Mouse (Mus musculus) kidney, adult 8-10 months (tissue): ENCODE measurements around the gene Fcgr2b.

ENCODE experiments used
- DNase-seq, 2 experiments: peaks; one replicate each; pipeline ENCODE4 v3.0.0; 2022

The Fcgr2b gene

DNA sequence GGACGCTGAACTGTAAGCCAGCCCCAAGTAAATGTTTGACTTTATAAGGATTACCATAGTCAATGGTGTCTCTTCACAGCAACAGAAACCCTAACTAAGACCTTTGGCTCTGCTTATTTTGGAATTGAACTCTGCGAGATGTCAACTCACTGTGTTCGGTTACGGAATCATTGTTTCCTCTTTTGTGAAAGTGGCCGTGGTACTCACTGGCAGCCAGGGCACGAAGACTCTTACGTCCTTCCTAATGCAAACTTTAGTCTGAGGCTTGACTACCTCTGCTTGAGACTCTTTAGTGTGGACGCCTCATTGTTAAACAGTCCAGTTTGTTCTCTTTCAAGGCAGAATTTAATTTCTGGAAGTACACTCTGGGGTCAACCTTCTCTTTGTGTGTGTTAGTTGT is 57.0 kb downstream of the Fcgr2b start:
- no peak for DNase-seq

DNA sequence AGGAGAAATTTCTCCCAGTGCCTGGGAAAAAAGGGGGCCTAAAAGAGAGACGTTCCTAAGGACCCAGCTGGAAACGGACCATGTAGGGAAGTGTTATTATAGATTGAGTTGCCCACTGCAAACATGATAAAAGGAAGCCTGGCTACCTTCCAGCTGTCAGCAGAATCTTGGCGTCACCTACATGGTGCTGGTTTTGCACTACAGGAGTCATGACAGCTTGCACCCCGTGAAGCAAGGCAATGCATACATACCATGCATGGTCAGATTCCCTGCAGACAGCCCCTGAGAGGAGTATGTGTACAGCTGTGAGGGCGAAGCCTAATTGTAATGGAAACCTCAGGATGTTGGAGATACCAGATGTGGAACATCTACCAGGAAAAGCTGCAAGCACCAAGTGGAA is 60.7 kb downstream of the Fcgr2b start:
- no peak for DNase-seq

DNA sequence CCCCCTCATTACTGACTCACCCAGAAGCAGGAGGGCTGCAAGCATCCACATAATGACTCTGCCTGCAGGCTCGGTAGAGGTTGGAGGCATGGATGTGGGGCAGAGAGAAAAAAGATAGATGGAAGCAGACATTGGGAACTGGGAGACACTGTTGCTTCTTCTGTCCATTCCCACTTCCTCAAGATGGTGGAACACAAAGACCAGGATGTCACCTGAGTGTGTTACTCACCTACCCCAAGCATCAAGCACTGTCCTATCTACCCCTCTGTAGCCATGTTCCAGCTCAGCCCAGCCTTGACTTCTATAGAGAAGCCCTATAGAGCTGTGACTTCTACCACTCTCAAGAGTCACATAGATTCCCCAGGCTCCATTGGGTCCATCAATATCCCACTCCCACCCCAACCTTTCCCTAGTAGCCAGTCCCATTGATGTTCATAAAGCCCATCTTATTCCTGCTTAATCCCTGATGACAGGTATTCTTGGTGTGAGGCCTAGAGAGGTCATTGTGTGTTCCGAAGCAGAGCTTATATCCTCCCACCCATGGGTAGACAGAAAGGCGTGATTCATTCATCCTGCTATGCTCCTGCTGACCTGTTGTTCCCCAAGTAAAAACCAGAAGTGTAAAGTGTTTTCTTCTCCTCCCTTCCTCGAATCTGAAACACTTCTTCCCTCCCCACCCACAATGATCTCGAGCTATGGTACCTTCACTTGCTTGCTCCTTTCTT is 63.3 kb downstream of the Fcgr2b start, which contains the start of gene Fcrlb:
Gene Fcrlb, minus strand, starts transcription at position 51 of the 725 bp plus-strand sequence.
- DNase-seq = no peak

DNA sequence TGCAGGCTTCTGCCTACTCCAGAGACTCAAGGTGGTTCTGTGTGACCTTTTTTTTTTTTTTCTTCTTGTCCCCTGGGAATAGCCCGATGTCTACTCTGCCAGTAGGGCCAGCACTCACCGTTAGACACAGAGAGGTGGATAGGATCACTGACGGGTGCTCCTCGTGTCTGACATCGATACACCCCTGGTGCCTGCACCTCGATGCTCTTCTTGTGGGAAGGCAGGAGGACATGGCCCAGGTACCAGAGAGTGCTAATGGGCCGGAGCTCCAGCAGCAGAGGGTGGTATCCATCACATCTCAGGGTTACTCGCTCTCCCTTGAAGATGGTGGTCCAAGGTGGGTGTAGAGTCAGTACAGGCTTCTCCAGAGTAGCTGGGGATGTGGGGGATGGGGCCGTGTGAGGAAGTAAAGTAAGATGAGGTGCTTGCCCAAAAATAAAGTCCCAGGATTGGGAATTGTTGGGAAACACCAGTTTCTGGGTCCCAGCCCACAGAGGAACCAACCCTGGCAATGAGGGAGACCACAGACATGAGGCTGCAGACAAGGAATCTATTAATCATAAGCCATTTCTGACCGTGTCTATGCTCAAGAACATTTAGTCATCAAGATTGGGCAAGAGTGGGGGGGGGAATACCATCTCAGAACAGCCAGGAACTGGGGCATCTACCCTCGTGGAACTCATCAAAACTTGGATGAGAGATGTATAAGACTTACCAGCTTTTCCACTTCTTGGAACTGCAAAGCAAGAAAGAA is 64.3 kb downstream of the Fcgr2b start:
- no peak for DNase-seq
